Mouse (Mus musculus) left cerebral cortex, postnatal 36 days (tissue): ENCODE measurements around the gene Arid4b. TPM values are rescaled to one million over a fixed set of nuclear protein-coding genes. Genes with fewer than 3 reads are reported as not detected.

Experiments
- DNase-seq, 2 experiments: peaks; one replicate each; pipeline ENCODE4 v3.0.0; 2021 to 2022; ENCODE audit warnings: low spot score in 2 of 2, mixed read lengths in 1 of 2
- intact Hi-C: fragments of 180-260 bp; cut with DNase I; formaldehyde crosslinking; loops from one replicate; pipeline ENCODE4 v1.15.1; 2025
- total RNA-seq, 2 experiments: library from RNA; stranded (reverse); gene quantifications; 2 replicates each; pipeline ENCODE4 v1.2.3; 2021

The Arid4b gene
- total RNA-seq, 2 experiments from 2014 or later: 39.5 to 55.9 TPM

- intact Hi-C loops: no loop called here
- DNase-seq: no peak
These were observed 79.4 kb downstream of the Arid4b start for GRCm38 (mm10) chr13:14142294-14142966.

GRCm38 (mm10) chr13:14177989-14178388, 115.0 kb downstream of the Arid4b start:
- DNase-seq: no peak
- intact Hi-C loops: loop anchor here (10.0 kb wide), 2 partner anchors 113 to 293 kb away; partner anchors contain the start of genes Arid4b and Ggps1

DNA sequence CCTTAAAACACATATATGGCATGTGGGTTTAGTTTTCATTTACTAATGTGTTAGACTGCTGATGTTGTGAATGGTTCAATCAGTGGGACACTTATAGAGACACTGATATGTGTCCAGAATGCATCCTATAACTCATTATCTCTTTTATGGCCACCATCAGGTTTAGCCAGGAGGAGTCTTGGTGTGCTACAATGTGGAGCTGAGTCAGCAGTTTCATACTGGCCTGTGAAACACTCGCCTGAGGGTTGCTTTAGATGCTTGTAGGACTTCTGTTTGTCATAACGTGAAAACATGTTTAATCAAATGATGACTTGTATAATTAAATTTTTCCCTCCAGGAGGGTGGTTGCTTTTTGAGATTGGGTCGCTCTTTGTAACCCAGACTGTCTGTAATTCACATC, 116.6 kb downstream of the Arid4b start:
- DNase-seq: no peak
- intact Hi-C loops: loop anchor here (10.0 kb wide), 2 partner anchors 115 to 295 kb away; partner anchors contain the start of genes Arid4b and Ggps1

- intact Hi-C loops: no loop called here
- DNase-seq: no peak
These were observed 182.9 kb downstream of the Arid4b start for GRCm38 (mm10) chr13:14245946-14246345.

Other genes starting within 250 kb of the Arid4b start
- gene B3galnt2, start 108.8 kb upstream of the Arid4b start, total RNA-seq: 10 to 100 TPM; 12.3 to 15.1 TPM
- gene Tbce, start 23.6 kb upstream of the Arid4b start, total RNA-seq: 10 to 100 TPM; 55.6 to 91.8 TPM
- 10 to 100 TPM; 64.1 to 66.1 TPM for gene Ggps1, start 256 bp downstream of the Arid4b start, total RNA-seq